Mouse (Mus musculus) CD4-positive, CD25-positive, alpha-beta regulatory T cell, adult 2 months (primary cell): ENCODE results near the gene Rnf4.
A peak's percentile ranks its signal among the peaks of the same experiment; 100 is the strongest.

Experiments
- DNase-seq: peaks from one replicate; pipeline ENCODE4 v3.0.0-alpha.2; 2012; ENCODE audit warnings: low read depth, low spot score

The Rnf4 gene

DNA sequence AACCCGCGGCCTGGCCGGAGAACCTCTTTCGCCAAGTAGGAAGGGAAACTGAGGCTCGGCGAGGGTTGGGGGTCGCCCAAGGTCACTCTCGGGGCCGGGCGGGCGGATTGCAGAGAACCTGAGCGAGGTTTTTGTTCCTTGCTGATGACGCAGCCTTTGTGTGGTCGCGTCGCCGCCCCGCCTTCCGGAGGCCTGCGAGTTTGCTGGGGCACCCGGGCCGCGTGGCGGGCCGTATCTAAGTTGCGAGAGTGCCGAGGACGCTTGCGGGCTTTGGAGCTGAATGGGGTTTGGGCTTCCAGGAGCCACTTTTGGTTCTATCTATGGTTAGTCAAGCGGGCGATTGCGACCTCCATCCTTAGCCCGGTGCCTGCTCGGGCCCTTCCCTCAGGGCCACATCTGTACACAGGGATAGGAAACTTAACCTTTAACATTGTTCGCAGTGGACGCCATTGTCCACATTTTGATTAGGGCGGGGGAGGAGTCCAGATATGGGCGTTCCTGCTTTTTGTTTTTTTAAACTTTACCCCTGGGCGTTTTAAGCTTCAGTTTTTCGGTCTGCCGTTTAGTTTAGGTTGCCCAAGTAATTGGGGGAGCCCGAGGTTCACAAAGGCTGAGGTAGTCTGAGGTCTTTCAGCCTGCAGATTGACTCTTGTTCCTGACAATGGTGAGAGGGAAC lies 824 bp downstream of the Rnf4 start:
- DNase-seq, result peak; percentile 88

DNA sequence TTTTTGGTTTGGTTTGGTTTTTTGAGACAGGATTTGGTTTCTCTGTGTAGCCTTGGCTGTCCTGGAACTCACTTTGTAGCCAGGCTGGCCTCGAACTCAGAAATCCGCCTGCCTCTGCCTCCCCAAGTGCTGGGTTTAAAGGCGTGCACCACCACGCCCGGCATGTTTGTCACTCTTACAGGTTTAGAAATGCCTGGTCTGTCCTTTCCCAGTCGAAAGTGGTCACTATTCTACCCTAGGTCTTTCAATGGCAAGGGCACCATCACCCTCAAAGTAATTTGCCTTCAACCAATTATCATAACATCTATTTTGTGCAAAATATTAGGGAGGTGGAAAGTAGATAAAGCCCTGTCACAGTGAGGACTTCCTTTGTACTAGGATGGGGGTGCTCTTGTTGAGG lies 4.2 kb downstream of the Rnf4 start:
- DNase-seq, result no peak

DNA sequence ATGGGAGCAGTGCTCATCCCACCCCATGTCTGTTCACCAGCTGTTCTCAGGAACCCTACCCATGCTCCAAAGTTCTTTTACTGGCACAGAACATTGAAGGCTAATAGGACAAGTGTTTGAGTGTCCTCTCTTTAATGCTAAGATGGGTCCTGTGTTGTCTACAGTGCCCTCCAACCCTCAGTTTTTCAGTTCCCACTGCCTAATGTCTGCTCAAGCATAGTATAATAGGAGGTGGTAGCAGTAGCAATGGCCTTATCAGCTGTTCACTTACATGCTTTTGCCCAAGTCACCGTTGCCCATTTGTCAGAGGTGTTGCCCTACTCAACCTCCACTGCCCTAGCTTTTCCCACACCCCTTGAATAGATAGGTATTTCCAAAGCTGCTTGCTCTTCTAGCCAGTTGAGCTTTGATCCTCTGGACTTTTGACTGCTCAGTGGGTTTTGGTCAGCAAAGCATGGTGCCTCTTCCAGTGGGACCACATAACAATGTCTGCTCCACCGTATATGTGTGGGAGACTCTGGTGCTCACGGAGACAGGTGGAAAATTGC lies 16.1 kb downstream of the Rnf4 start:
- DNase-seq, result no peak

DNA sequence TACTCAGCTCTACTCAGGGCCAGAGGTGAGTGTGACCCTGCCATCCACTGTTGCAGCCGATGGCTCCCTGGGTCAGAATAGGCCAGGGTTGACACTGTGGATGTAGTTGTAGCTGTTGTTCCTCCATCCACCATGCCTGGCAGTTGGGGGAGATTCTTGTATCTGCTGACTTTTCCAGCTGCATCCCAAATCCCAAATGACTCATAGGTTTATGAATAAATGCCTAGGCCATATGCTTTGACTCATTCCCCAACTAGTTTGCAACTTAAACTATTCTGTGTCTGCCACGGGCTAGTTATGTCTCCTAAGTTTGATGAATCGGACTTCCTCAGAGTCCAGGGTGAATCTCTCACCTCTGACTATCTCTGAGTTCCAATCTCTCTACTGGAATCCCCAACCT lies 24.2 kb downstream of the Rnf4 start:
- DNase-seq, result no peak

DNA sequence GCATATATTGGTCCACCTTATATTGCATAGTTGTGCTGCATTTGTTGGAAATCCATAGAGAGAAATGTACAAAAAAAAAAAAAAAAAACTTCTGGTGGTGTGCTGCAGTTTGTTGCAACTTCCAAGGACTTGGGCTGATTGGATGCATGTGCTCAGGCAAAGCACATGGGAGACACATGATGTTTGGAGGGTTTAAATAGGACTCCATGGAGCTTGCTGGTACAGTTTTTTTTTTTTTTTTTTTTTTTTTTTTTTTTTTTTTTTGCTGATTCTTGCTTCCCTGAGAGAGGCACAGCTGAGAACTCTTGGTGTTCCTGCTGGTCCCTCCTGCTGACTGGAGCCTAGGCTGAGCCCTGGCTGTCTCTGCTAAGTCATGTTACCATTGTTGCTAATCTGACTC lies 27.0 kb downstream of the Rnf4 start:
- no peak for DNase-seq

DNA sequence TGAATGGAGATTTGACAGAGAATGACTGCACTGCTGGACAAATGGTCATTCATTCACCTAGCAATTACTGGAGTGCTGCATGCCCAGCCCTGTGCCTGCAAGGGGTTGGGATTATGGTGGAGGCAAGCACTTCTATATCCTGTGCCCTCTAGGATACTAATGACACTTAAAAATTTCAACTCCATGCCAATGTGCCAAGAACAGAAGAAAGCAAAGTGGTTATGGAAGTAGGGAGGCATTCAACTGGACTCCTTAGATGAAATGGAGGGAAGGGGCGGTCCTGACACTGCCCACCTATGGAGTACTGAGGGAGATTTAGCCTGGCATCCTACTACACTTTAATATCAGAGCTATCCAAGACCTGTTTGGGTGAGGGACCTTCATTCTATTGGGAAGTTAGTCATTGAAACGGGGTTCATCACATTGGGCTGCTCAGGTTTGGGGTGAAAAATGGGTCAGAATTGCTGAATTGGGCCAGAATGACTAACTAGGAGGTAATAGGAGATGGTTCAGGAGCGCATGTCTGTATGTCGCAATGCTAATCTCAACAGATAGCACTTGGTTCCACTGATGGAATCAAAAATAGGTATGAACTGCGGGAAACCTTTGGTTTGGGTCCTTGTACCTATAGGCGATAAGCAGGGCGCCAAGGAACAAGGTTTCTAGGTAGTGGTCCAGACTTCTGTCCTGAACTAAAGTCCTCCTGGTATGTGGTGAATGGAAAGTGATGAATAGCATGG lies 32.6 kb downstream of the Rnf4 start:
- DNase-seq, result no peak

DNA sequence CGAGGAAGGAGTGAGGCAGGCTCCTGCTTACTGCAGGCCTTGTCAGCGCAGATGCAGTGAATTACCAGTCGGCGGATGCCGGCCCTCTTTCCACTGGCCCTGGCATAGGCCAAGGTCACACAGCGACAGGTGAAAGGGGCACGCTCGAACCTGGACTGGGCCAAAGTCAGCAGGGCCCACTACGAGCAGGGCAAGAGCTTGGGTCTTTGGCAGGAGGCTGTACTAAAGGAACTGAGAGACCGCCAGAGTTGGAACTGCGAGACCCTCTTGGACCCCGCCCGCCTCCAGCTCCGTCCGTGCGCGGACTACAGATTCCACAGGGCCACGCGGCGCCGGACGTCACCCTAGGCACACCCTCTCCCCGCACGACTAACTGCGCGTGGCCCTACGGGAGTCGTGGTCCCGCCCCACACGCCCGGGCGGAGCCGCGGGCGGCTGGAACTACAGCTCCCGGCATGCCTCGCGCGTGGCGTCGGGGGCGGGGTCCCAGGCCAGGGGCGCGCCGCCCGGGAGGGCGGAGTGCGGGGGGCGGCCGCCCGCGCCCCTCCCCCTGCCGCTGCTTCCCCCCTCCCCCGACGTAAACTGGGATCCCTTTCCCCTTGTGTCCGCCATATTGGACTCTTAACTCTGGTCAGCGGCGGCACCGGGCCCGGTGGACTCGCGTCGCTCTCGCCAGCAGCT lies 33.4 kb downstream of the Rnf4 start, which contains the start of gene Fam193a:
Gene Fam193a, plus strand, starts transcription at position 593 of the 681 bp plus-strand sequence.
- peak; percentile 97 for DNase-seq

DNA sequence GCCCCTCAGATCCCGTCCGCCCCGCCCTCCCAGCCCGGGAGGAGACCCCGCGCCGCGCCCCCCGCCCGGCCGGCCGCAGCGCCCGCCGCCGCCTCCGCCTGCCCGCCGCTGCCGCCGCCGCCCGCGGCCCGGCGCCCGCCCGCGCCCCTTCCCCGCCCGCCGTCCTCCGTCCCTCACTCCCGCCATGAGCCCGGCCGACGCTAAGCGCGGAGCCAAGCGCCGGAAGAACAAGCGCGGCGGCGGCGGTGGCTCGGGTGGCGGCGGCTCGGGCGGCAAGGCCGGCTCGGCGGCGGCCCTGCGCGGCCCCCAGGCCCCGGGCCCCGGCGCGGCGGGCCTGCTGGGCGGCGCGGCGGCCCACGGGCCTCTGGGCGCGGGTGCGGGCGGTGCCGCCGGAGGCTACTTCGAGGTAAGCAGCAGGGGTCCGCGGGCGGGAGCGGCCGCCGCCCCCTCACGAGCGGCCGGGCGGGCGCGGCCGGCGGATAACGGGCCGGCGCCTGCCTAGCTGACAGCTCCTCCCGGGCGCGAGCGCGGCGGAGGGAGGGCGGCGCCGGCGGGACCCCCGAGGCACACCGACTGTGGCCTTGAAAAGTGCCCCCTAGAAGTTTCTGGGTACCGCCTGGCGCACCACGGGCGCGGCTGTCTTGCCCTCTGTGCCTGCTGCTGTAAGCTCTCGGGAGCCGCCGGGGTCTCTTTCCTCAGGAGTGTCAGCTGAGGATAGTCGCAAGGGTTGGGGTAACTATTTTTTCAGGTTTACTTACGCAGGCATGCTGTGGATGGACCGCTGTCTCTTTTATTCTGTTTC lies 34.1 kb downstream of the Rnf4 start:
- peak; percentile 47 for DNase-seq

DNA sequence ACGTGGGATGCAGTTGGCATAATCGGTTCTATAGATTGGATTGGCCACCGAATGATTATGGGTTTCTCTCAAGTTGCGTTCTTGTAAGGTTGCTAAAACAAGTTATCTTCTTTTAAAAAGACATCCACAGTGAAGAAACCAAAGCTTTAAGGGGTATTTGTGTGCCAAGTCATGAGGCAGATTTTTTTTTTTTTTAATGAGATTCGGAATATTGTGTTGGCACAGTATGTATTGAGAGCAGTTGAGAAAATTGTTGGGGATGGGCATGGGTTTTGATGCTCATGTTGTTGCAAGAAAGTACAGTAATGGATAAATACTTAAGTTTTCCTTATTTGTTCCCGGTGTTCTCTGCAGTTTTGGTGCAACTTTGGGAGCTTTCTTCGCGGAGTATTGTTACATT lies 34.8 kb downstream of the Rnf4 start:
- no peak for DNase-seq

DNA sequence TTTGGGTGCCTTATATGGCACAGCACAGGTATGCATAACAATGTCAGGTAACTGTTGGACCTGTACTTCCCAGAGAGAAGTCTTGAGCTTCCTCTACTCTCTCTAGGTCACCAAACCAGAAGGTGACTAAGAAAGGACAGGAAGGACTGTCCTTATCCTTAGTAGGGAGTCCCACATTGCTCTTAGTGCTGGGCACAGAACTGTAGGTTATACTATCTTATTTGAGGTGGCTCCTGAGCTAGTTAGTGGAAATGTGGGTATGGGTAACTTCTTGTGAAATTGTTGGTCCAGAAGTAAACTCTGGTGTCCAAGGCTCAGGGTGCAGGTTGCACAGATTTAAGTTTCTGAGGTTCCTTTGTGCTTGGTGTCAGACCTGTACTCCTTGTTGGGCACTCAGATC lies 36.1 kb downstream of the Rnf4 start:
- no peak for DNase-seq

DNA sequence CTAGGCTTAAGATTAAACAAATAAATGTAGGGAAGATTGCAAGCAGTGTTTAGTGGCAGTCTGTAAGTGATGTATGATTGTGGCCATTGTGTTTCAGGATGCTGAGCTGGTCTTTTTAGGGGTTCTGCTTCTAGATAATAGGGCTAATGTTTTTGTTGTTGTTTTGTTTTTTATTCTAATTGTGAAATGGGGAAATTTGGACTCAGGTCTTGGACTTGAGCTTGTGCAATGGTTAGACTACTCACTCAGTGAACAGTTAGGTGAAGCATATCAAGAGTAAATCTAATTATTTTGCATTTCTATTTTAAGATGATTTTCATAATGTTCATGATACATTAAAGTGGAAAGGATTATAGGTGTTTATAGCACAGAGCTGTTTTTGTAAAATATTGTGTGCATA lies 36.5 kb downstream of the Rnf4 start:
- DNase-seq, result no peak

DNA sequence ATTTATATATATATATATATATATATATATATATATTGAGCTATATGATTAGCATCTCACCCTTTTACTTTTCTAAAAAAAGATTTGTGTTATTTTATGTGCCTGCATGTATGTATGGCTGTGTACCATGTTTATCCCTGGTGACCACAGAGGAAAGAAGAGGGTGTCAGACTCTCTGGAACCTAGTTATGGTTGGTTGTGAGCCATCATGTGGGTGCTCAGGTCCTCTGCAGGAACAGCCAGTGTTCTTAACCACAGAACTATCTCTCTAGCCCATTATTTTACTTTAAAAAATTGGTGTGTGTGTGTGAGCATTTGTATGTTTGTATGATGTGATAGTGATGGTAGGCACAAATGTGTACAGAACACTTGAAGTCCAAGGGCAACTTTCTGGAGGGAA lies 42.7 kb downstream of the Rnf4 start:
- DNase-seq, result no peak

DNA sequence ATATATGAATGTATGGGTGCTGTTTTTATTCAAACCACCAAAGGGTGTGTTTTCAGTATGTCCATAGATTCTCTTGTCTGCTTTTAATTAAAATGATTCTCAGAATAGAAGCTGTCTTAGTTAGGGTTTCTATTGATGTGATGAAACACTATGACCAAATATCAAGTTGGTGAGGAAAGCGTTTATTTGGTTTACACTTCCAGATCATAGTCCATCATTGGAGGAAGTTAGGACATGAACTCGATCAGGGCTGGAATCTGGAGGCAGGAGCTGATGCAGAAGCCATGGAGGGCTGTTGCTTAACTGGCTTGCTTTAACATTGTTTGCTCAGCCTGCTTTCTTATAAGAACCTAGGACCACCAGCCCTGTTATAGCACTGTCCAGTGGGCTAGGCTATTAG lies 45.6 kb downstream of the Rnf4 start:
- DNase-seq, result no peak

DNA sequence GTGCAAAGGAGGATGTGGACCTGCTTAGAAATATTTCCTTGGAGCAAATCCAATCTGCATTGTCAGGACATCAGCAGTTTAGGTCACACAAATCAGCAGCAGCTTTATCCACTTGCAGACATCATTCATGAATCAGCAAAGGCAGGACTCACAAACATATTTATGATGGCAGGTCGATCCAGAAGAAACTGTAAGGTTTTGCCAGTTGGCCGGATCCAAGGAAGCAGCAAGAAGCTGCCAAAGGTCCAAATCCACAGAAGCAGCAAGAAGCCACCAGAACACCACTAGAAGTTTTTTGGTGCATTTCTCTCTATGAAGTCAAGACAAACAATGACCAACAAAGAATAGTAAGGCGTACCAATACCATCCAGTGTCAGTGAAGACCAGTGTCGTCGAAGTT lies 49.5 kb downstream of the Rnf4 start:
- no peak for DNase-seq

DNA sequence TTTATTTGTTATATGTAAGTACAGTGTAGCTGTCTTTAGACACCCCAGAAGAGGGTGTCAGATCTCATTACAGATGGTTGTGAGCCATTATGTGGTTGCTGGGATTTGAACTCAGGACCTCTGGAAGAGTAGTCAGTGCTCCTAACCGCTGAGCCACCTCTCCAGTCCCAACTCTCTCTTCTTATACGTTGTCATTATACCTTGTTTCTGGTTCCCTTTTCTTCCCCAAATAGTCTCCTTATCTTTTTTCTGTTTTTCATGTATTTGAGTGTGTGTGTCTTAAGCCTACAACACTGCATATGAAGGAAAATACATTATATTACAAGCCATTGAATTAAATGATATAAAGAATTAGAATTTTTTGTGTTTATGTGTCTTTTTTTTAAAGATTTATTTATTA lies 50.7 kb downstream of the Rnf4 start:
- DNase-seq, result no peak

DNA sequence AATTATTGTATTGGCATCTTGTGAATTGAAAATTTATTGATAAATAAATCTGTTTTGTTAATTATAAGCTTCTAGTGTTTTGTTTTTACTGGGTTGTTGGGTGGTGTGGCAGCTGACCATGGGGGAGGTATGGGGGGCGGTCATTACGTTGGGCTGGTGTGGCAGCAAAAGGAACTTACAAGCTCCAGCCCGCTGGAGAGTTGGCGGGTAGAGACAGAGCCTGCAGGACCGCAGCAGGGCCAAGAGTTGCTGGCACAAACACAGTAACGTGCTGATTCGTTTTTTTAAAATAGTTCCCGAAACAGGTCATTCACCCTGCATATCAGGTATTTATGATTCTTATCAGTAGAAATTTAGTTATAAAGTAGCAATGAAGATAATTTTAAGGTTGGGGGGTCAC lies 57.2 kb downstream of the Rnf4 start:
- DNase-seq, result no peak

DNA sequence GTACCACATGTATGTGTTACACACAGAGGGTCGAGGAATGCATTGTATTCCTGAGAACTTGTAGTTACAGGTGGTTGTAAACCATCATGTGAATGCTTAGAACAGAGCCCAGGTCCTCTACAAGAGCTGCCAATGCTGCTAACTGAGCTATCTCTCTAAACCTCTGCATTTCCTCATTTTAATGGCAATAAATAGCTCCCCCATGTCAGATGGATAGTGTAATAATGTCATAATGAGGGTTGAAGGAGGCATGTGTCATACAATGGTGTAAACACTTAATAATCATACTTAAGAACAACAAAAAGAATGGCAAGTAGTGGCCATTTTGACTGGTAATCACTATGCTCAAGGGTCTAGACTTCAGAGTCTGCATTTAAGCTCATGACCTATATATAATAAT lies 59.3 kb downstream of the Rnf4 start:
- DNase-seq, result no peak

DNA sequence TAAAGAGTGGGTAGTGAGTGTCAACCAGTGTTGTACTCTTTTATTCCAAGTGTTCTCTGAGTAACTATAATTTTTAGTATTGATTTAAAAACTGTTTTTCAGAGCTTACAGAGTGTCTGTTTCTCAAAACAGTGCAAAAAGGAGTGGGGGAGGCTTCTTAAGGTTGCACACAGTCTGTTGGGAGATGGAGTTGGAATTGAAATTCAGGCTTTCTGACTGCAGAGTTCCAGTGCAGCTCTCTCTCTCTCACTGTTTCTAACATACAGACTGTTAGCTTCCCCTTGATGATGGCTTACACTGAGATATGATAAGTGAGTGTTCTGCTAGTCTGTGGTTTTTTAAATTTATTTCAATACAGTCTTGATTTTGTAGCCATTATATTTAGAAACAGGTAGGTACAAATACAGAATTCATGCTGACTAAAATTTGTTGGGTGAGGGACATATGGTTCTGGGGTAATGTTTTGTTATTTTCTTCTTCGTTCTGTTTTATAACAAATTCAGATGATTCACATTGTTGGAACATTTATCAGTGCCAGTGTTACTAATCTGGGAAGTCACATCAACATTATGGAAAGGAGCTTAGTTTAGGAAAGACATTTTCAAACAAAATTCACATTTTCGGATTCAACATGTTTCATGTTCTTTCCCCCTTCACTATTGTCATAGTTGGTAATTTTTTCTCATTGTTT lies 59.9 kb downstream of the Rnf4 start:
- no peak for DNase-seq

DNA sequence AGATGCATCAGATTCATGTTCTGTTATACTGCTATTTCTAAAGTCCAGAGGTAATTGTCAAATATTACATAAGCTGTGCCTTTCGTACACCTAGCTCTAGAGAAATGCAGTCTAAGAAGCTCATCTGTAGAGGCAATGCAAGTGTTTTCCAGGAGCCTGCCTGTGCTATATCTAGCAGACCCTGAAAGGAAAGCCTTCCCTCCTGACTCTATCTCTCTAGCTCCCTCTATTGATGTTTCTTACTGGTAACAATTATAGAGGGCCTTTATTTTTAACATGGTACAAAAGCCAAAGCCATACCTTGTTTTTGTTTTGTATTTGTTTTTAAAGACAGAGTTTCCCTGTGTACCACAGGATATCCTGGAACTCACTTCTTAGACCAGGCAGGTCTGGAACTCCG lies 61.8 kb downstream of the Rnf4 start:
- no peak for DNase-seq

DNA sequence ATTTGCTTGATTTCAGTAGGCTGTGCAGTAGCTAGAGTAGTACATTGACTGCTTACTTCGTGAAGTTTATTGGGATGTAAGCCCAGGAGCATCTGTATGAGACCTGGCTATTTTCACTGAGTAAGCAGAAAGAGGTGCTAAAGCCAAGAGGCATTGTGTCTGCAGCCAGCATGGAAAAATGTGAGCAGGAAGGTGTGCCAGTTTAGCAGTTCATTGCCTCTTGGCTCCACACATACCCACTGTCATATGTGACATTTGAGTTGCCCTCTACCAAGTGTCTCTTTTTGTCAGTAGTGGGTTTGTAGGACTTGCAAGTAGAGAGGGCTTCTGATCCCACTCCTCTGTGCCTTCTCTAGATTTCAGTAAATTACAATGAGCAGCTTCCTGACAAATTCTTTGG lies 62.2 kb downstream of the Rnf4 start:
- no peak for DNase-seq
